Mouse (Mus musculus) left cerebral cortex, postnatal 25 days (tissue): Measurements from ENCODE around the gene Zbtb20. TPM values are rescaled to one million over a fixed set of nuclear protein-coding genes. Genes with fewer than 3 reads are reported as not detected.

Experiments used
- DNase-seq, 2 experiments: peaks; one replicate each; pipeline ENCODE4 v3.0.0; 2022; ENCODE audit warnings: low spot score in 2 of 2, mixed read lengths in 1 of 2
- intact Hi-C: fragments of 180-260 bp; cut with DNase I; formaldehyde crosslinking; loops from one replicate; pipeline ENCODE4 v1.15.1; 2025
- total RNA-seq, 2 experiments: library from RNA; stranded (reverse); gene quantifications; 2 replicates each; pipeline ENCODE4 v1.2.3; 2021

Zbtb20 gene
- total RNA-seq, 2 experiments from 2014 or later = 43.0 to 58.8 TPM

DNA sequence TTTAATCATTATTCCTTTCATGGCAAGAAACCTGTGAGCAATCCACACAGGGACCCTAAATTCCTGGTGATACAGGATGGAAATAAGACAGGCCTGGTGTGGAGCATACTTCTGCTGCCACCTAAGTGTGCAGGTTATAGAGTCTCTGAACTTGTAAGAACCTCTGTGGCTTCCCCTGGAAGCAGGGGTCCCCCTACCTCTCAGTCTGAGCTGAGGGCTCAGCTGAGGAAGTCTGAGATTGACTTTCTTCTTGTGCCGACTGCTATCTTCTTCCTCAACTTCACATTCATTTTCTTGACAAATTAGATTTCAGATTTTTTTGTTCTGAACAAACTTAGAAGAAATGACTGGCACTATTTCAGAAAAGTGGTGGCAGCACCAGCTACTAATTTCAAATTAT lies 617.2 kb downstream of the Zbtb20 start:
- no peak for DNase-seq
- intact Hi-C loops = no loop called here

DNA sequence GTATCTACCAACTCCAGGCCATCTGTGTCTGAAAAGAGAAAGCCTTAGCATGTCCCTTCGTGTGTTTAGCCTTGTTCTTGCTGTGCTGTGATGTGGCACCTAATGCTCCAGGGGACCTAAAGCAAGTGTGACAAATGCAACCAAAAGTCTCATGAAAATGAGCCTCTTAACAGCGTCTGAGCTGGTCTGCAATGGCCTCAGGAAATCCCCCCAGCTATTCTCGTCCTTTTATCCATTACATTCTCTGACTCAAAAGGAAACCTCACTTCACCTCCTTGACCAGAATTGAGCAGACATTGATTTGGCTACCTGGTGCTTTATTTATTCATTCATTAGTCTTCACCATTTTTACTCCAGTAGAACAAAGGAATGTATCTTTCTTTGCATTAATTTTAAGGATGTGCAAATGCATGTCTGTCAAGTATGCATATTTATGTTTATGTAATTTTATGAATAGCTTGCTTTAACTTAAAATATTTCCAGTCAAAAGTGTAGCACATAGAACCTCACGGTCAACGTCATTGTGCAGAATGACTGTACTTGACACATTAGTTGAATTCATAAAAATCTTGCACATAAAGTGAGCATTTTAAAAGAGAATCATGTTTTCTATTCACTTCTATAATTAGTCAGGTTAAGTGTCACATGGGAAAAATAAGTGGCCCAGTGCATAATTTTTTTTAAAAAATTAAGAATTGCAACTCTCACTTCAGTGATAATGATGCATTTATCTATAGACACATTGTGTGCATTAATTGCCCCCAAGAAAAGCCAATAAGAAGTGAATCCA lies 618.1 kb downstream of the Zbtb20 start:
- DNase-seq = no peak
- intact Hi-C loops = no loop called here

DNA sequence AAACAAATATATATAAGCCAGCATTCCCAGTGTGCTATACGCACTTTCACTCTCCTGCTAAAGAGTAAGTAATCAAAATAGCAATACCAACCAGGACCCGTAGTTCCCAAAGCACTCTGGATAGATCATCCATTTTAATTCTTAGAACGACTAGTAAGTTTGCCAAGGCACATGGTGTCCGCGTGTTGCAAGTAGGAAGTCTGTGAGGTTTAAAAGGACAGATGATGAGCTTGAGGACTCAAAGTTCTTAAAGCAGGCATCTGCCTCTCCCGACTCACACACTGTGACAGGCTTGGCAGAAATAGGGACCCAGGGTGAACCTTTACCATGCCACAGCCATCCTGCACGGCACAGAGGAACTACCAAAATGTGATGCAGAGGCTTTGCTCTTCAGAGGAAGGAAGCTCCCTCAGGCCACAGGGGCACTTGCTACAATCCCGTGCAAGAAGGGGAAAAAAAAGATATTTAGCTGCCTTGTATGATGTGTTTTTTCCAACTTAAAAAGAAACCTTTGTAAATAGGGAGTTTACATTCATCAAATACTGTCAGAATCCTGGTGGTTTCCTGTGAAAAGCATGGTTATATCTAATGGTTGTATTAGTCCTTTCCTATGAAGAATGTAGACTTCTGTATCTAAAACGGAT lies 619.6 kb downstream of the Zbtb20 start:
- intact Hi-C loops = no loop called here
- no peak for DNase-seq

DNA sequence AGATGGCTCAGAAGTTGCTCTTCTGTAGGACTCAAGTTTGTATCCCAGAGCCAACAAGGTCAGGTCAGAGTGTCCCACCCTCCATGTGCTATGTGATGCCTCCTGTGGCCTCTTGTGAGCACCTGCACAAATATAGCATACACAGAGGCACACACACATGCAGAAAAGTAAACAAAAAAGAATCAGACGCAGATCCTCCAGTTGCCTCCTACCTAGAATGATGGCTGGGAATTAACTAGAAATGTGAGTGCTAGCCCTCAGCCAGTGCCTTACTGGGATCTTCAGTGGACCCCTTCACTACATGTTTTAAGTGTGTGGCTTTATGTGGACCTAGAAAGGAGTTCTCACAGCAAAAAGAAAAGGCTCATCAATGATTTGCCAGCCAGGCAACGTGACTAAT lies 621.4 kb downstream of the Zbtb20 start:
- intact Hi-C loops = no loop called here
- DNase-seq = no peak

DNA sequence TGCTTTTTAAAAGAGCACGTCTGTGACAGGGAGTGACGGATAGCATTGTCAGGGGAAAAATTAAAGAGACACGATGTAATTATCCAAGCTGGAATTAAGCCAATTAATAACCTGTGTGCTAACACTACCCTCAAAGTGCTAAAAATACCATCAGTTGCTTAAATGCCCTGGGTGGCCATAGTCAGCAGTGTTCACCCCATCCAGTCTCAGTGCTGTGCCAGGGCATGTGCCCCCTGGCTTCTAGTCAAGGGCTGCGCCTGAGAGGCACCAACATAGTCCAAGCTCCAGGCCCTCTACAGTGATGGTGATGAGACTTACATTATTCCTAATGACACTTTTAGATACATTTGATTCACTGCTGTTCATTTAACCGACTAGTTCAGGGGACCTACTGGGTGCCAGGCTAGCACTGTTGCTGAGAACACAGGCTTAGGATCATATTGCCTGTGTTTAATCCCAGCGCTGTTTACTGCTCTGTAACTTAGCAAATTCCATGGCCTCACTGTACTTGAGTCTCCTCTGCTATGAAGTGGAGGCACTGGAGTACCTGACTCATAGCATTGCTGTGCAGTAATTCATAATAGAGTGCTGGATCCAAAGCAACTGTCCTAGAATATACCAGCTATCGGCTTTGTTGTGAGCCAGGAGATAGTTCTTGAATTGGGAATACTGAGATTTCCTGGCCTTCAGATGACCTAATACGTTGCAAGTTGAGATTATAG lies 624.6 kb downstream of the Zbtb20 start:
- DNase-seq = no peak
- intact Hi-C loops = no loop called here

DNA sequence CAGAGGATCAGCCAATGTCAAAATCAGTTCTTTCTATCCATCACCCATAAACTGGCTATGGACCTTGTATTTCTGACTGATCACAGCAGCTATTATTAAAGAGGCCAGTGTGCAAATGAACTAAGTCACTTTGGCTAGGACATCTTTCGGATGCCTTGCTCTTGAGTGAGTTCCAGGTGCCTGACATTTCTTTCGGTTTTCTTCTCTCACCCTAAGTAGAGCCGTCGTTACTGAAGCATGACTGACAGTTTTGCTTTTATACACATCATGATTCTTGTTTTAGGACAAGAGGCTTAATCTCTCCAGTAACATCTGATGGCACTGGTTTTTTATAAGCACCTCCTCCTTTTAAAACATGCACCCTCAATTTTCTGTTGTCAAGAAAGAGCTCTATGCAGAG lies 625.6 kb downstream of the Zbtb20 start:
- intact Hi-C loops = no loop called here
- DNase-seq = no peak

DNA sequence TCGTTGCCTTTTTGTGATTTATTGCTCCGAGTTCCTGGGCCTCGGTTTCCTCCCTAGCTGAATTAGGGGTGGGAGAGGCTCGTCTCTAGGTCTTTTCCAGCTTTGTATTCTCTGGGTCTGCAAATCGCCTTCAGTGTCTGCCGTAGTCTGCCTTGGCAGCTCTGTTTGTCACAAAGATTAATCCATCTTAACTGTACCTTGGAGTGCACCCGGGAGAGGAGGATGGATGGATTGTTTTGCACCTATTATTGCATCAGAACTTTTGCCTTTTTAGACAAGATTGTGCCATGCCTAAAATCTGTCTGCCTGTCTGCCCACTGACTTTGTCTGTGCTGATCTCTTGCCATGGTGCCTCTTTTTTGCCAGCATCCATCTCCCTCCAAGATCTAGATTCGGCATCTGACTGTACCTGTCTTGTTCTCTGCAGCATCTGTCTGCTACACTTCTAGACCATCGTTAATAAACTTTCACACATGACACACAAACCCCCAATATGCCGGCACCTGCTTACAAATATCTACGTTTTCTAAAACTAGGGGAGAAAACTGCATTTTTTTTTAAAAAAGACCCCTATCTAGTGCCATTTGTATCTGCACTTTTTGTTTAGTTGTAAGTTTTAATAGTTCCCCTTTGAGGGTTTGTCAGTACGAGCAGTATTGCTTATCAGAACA lies 626.8 kb downstream of the Zbtb20 start:
- intact Hi-C loops = loop anchor here (2.0 kb wide), 1 partner anchor 36 kb away; no protein-coding TSS in a partner anchor
- DNase-seq = no peak

DNA sequence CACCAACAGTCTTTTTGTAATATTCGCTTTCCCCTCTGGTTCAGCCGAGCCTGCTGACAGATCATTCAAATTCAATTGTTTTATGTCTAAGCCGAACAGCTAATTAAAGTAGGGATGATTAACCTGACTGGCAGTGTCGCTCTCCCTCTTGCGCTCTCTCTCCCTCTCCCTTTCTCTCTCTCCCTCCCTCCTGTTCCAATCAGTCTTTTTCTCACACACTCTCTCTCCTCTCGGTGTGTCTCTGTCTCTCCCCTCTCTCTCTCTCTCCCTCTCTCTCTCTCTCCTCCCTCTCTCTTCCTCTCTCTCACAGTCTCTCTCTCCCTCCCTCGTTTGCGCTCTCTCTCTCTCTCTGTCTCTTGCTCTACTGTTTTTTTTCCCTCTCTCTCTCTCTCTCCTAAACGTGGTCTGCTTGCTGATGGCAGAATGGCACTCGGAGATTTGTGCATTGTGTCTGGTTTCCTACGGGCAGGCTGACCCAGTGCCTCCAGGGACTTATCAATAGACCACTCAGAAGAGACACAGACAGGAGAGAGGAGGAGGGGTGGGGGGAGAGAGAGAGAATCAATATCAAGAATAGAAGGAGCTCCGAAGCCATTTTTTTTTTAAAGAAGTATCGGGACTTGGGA lies 627.4 kb downstream of the Zbtb20 start:
- DNase-seq = no peak

DNA sequence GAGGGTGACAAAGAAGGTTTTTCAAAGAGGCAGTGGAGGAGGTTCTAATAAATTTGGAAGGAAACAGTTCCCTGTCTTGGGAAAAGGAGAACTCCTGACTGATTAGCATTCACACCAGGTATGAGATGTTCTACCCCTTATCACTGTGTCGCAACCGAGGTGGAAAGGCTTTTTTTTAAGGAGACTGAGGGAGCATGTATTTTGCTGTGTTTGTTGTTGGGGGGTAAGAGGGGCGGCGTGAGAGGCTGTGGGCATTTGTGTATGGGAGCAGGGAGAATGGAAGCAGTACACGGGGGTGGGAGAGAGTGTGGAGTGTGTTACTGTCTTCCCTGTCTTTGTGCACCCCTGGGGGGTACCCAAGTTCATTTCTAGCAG lies 627.9 kb downstream of the Zbtb20 start:
- intact Hi-C loops = loop anchor here (2.0 kb wide), 1 partner anchor 37 kb away; no protein-coding TSS in a partner anchor
- DNase-seq = no peak

More for the DNA sequence above, 627.4 kb downstream of the Zbtb20 start:
- intact Hi-C loops = loop anchor here (2.0 kb wide), 1 partner anchor 36 kb away; no protein-coding TSS in a partner anchor

DNA sequence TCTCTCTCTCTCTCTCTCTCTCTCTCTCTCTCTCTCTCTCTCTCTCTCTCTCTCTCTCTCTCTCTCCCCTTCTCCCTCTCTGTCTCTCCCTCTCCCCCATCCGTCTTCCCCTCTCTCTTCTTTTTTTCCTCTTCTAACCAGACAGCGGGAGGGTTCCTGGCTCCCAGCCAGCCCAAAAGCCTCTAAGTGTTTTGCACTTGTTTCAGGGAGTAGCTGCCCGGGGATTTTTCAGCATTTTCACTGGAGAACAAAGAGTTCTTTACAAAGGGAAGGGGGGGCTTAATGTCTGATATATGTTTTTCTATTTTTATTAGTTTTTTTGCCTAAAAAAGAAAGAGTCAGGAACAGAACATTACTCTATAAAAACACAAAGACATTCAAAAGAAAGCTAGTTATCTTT lies 628.5 kb downstream of the Zbtb20 start:
- intact Hi-C loops = no loop called here
- DNase-seq = peak; percentile 47 to 57

DNA sequence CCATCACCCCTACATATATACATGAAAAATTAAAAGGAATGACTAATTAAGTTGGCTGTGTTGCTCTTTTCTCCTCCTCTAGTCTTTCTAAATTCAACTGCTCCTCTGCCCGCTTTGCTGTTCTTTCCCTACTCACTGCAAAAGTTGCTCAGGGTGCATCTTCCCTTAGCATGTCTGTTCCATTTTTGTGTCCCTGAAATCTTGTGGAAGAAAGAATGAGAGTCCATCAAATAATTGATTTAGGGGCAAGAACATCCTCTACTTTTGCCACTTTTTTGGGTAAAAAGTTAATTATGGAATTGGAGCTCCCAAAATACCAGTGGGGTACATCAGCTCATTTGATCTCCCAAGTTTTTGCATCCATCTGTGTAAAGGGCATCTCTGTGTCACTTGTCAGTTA lies 628.9 kb downstream of the Zbtb20 start:
- intact Hi-C loops = no loop called here
- no peak for DNase-seq

DNA sequence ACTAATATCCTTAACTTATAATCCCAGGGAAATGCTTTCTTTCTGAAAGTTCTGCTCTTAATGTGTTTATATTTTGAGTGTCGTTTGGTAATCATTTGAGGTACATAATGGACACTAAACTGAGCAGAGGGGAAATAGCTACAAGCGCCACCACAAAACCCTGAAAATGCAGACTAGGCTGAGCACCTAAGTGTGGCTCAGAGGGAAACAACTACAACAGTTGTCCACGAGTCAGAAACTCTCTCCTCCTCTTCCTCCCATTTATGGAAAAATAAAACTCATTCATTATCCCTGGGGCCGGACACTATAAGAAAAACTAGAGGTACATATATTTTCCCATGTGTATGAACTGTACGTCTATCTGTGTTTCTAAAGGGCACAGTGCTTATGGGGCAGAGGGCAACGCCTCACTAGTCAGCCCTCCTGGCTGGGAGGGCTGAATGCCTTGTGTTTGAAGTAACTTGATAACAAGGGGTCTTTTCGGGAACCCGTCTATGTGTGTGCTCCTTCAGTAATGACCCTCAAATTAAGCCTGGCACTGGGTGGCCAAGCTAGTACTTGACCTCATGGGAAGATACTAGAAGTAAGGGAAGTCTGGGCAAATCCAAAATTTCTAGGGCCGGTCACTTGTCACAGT lies 629.8 kb downstream of the Zbtb20 start:
- intact Hi-C loops = no loop called here
- DNase-seq = no peak

DNA sequence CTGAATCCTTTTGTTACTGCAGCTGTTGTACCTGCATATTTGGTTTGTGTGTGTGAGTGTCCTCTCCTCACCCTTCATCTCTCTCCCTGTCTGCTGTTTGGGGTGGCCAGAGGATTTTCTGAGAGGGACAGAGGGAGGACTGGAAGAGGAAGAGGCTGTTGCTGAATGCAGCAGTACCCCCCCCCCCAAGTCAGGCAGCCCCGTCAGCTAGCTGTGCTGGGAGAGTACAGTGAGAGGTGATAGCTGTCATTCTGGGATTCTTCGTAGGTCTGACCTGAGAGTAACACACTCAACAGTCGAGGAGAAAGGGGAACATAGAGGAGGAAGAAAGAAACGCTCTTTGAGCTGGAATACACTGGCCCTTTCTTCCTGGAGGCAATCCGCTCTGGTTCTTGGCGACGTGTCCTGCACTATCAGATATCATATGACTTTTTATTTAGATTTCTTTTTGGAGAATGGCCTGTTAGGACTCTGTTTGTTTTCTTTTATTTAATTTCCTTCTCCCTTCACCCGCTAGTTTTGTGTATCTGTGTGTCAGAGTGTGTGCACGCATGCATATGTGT lies 630.6 kb downstream of the Zbtb20 start:
- DNase-seq = no peak
- intact Hi-C loops = loop anchor here (1.0 kb wide), 1 partner anchor 67 kb away; no protein-coding TSS in a partner anchor

DNA sequence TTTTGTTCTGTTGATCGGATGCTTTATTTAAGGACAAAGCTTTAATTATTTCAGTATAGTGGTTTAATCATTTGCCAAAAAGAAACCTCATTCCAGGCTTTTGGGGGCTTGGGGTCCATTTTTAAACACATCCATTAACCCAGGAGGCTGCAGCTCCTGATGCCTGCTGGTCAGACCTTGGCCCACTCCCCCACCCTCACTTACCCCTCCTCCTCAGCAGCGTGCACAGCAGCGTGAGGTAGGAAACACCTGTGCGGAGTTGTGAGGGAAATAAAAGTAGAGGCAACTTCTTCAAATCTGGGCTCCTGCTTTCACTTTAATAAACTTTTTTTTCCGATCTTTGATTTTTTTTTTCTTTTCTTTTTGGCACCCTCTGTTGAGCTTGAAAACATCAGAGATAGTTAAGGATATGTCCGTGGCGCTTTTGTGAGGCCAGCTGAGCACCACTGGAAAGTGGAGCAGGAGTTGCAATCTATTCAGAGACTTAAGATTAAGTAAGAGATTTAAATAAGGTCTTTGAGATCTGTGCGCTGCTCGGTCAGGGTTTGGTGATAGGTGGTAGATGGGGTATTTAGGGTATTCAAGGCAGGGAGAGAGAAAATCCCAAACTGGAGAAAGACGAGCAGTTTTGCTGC lies 631.2 kb downstream of the Zbtb20 start:
- DNase-seq = no peak

DNA sequence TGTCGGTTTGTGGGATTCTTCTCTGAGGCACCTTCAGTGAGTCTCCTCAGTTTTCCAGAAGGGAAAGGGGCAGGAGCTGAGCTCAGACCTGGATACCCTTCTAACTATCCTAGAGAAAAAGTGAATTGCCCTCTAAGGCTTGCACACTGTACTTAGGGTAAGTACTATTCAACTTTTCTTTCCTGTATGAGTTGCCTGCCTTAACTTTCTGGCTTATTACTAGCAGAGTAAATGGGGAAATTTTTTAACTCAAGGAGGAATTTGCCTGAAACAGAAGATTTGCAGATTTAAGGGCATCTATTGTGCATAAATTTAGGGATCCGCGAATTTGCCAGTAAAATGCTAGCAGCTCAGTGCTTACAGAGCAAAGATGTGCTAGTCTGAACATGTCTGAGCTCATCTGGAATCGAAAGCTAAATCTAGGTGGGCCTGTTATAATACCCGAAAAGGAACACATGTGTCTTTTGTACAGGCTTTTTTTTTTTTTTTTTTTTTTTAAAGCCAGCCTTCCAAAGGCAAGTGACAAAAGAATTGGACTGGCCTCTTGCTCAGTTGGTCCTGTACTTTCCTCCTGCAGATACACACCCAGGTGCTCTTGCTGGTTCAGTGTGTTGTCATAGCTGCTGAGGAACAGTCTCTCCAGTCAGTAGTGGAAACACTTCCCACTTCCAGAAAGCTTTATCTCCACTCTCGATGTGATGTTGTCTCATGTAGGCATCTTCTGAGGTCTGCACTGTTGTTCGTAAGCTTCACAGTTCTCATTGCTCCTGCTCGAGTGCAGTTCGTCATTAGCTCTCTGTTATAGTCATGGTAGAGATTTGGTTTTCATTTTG lies 632.7 kb downstream of the Zbtb20 start:
- no peak for DNase-seq
- intact Hi-C loops = no loop called here

More for the DNA sequence above, 631.2 kb downstream of the Zbtb20 start:
- intact Hi-C loops = loop anchor here (1.0 kb wide), 1 partner anchor 66 kb away; no protein-coding TSS in a partner anchor

DNA sequence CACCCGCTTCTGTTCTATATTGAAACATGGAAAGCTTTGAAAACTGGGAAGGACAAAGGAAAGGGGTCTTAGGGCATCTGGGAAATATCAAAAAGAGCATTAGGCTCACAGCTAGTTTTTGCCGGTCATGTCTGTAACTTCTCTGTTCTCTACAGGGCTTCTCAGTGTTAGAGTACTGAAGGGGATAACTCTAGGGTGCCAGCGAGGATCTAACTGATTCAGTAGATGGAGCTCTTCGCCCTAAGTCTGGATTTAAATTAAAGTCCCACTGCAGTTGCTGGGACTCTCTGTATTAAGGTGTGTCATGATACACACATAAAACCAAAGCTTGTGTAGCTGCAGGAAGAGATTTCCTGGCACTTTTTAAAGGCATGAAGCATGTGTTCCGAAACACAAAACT lies 634.8 kb downstream of the Zbtb20 start:
- intact Hi-C loops = no loop called here
- peak in 1 of 2 experiments; percentile 38 for DNase-seq

DNA sequence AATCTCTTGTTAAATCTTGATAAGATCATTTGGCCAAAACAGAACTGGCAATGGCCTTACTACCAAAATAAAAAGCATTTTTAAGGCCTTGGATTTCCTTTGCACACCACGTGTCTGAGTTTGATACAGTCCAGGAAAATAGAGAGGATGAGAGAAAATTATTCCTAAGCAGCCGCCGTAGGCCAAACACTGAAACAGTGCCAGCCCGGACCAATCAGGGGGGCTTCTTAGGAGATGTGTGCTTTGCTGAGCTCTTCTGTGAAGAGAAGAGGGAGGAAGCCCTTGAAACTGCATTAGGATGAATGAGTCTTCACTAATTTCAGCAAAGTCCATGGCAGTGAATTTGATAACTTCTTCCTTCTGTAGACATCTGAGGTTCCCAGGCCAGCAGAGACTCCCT lies 635.9 kb downstream of the Zbtb20 start:
- no peak for DNase-seq
- intact Hi-C loops = no loop called here
